Mouse (Mus musculus) lung, postnatal 0 days (tissue): Measurements from ENCODE around the gene Ccdc85c. TPM values are rescaled to one million over a fixed set of nuclear protein-coding genes. Genes with fewer than 3 reads are reported as not detected.

Experiments used
- ATAC-seq: fragments of 200-750 bp; cut with Nextera tagmentation; 2 replicates; pipeline ENCODE4 v1.8.0; 2017; ENCODE audit warnings: moderate library complexity
- DNase-seq: peaks from one replicate; pipeline ENCODE4 v3.0.0-alpha.2; 2016; ENCODE audit warnings: low spot score
- H3K27ac ChIP-seq: fragments of 300-500 bp; sonication (generic); 2 replicates; pipeline ENCODE4 v1.5.1; 2014; ENCODE audit warnings: antibody characterized with exemption, mild to moderate bottlenecking, low read length, mixed read lengths
- H3K27me3 ChIP-seq: fragments of 300-500 bp; sonication (generic); replicated peaks from 2 replicates; pipeline ENCODE4 v1.6.1; 2014; ENCODE audit warnings: low read length, mixed read lengths; ENCODE audit not compliant: insufficient read depth
- H3K36me3 ChIP-seq: fragments of 300-500 bp; sonication (generic); 2 replicates; pipeline ENCODE4 v1.6.1; 2014; ENCODE audit warnings: low read length, mixed read lengths; ENCODE audit not compliant: insufficient read depth
- H3K4me1 ChIP-seq: fragments of 300-500 bp; sonication (generic); 2 replicates; pipeline ENCODE4 v1.6.1; 2014; ENCODE audit warnings: antibody characterized with exemption, low read depth, low read length, mixed read lengths; ENCODE audit not compliant: insufficient read depth
- H3K4me2 ChIP-seq: fragments of 300-500 bp; sonication (generic); replicated peaks from 2 replicates; pipeline ENCODE4 v1.6.1; 2014; ENCODE audit warnings: low read depth, mild to moderate bottlenecking, low read length, moderate library complexity, mixed read lengths
- H3K4me3 ChIP-seq: fragments of 300-500 bp; sonication (generic); 2 replicates; pipeline ENCODE4 v1.5.1; 2014; ENCODE audit warnings: low read depth, low read length
- H3K9ac ChIP-seq: fragments of 300-500 bp; sonication (generic); replicated peaks from 2 replicates; pipeline ENCODE4 v1.6.1; 2014; ENCODE audit warnings: low read depth, mild to moderate bottlenecking
- H3K9me3 ChIP-seq: fragments of 300-500 bp; sonication (generic); 2 replicates; pipeline ENCODE4 v1.6.1; 2016; ENCODE audit warnings: low read length, mixed read lengths
- CTCF ChIP-seq: IDR thresholded peaks from 2 replicates; pipeline ENCODE4 v1.5.1; 2016; ENCODE audit warnings: antibody characterized with exemption, mild to moderate bottlenecking
- EP300 ChIP-seq: IDR thresholded peaks from 2 replicates; pipeline ENCODE4 v1.6.1; 2016; ENCODE audit warnings: antibody characterized with exemption, mild to moderate bottlenecking, control low read depth
- WGBS: fragments of 180-500 bp; shearing (Covaris S2); extraction: QIAGEN DNeasy Blood & Tissue Kit; methylation state at CpG from one replicate; pipeline ENCODE4 v1.1.7; 2014; 5-methylcytosine and 5-hydroxymethylcytosine counted together
- polyA plus RNA-seq: library from polyadenylated mRNA; unstranded; fragments of >200 nt; fragmentation: Nextera tagmentation; extraction: Ambion mirVana; gene quantifications from 2 replicates; pipeline ENCODE4 v1.2.1, GENCODE M21; 2015

Gene Ccdc85c
- polyA plus RNA-seq: 4.1 and 4.5 TPM in 2 replicates

DNA sequence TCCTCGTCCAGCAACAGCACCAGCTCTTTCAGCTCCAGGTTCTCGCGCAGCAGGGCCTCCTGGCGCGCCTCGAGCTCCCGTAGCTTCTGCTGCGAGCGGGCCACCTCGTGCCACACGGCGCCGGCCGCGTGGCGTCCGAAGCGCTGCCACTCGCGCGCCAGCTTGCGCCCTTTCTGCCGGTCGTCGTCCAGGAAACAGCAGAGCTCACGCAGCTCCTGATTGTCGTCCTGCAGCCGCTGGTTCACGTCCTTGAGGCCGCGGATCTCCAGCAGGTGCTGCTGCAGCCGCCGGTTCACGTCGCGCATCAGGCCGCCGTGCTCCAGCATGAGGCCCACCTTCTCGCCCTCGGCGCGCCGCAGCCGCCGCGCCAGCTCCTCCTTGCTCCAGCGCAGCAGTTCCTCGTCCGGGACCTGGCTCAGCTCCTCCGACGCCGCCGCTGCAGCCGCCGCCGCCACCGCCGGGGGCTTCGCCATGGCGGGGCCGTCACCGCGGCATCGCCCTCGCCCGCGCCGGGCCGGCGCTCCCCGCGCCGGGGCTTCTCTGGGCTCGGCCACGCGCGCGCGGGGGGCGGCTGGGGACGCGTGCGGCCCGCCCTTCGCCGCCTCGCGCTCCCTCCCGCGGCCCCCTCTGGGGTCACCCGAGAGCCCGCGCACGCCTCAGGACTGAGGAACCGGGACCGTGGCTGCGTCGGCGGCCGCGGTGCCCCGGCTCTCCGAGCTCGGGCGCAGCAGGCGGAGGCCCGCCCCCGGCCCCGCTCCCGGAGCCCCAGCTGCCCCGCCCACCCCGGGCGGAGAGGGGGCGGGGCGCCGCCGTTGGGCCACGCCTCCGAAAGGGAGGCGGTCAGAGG is at the start of gene Ccdc85c:
Gene Ccdc85c (minus strand): TSS at position 765 of the 847 bp plus-strand sequence.
- Histone ChIP-seq H3K27ac (peak within 1 kb of the TSS; percentile 91), H3K9ac (peak within 1 kb of the TSS; percentile 66), H3K36me3 (no peaks in the 10 kb centered on the region), H3K4me1 (peaks cover 22% of the 10 kb centered on the region), H3K27me3 (no peaks in the 10 kb centered on the region), H3K4me3 (peak within 1 kb of the TSS; percentile 69), H3K4me2 (peak within 1 kb of the TSS; percentile 98), H3K9me3 (no peaks in the 10 kb centered on the region)
- WGBS: 2% methylated on average over 76 of the region's 120 CpGs
- DNase-seq (peak; percentile 41), ATAC-seq (no peak; the same call in none of the 2 replicates)
- TF ChIP-seq CTCF: peak; percentile 40; the same call in 1 of the 2 replicates
- TF ChIP-seq EP300: no peak

- TF ChIP-seq EP300: no peak
- H3K27ac ChIP-seq: no peak overlapping the region
- DNase-seq: no peak
- no peaks in the 10 kb centered on the region for H3K9me3 ChIP-seq
- H3K4me1 ChIP-seq: no peaks in the 10 kb centered on the region
- no peak for ATAC-seq
- H3K36me3 ChIP-seq: no peaks in the 10 kb centered on the region
- H3K9ac ChIP-seq: no peak overlapping the region
- peaks cover 25% of the 10 kb centered on the region for H3K27me3 ChIP-seq
- no peak overlapping the region for H3K4me3 ChIP-seq
- 20% methylated on average over 8 of the region's 8 CpGs for WGBS
- no peak overlapping the region for H3K4me2 ChIP-seq
Measured at GRCm38 (mm10) chr12:108320096-108320495, 44.9 kb upstream of the Ccdc85c start.

DNA sequence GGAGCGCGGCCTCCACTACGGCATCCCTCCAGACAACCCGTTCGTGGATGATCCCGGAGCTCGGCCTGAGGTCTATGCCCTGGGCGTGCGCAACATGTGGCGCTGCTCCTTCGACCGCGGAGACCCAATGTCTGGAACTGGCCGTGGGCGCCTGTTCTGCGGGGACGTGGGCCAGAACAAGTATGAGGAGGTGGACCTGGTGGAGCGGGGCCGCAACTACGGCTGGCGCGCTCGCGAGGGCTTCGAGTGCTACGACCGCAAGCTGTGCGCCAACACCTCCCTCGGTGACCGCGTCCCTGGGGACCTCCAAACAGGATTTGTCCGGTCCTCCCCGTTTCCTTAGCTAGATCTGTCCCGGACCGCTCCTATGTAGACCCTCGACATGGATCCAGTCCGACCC is 43.3 kb upstream of the Ccdc85c start:
- no peaks in the 10 kb centered on the region for H3K4me1 ChIP-seq
- no peak overlapping the region for H3K27ac ChIP-seq
- TF ChIP-seq EP300 (no peak), CTCF (no peak)
- H3K4me3 ChIP-seq: no peak overlapping the region
- no peaks in the 10 kb centered on the region for H3K36me3 ChIP-seq
- no peak for DNase-seq
- peaks cover 25% of the 10 kb centered on the region for H3K27me3 ChIP-seq
- 13% methylated on average over 37 of the region's 37 CpGs for whole genome bisulfite sequencing
- H3K9ac ChIP-seq: no peak overlapping the region
- no peaks in the 10 kb centered on the region for H3K9me3 ChIP-seq
- H3K4me2 ChIP-seq: no peak overlapping the region
- no peak for ATAC-seq

DNA sequence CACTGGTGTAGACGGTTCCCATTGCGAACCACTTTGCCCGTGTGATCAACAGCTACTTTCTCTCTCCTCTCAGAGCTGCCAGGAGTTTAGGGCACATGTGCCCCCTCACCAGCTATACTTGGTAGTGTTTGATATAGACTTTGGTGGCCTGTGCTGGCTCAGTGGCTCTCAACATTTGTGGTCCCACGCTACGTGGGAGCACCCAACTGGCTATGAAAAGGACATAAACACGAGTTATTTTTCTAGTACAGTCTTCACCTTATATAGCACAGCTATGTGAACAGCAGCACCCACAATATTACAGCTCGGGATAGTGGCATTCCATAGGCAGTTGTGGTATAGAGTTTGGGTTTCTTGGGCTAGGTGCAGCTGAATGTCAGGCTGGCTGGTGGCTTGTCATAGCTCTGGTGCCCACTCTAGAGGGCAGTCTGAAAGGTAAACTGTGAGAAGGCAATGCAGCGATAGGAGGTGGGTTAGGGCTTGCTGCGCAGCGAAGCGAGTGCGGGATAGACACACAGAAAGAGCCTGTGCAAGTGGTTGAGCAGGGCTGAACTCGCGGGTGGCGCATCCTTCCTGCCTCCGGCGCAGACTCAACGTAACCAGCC is 42.7 kb upstream of the Ccdc85c start:
- WGBS: 24% methylated on average over 18 of the region's 18 CpGs
- H3K36me3 ChIP-seq: no peaks in the 10 kb centered on the region
- TF ChIP-seq CTCF (no peak), EP300 (no peak)
- no peak overlapping the region for H3K27ac ChIP-seq
- peaks cover 25% of the 10 kb centered on the region for H3K27me3 ChIP-seq
- H3K9me3 ChIP-seq: no peaks in the 10 kb centered on the region
- no peaks in the 10 kb centered on the region for H3K4me1 ChIP-seq
- no peak overlapping the region for H3K4me3 ChIP-seq
- no peak overlapping the region for H3K4me2 ChIP-seq
- DNase-seq: no peak
- ATAC-seq: no peak
- H3K9ac ChIP-seq: no peak overlapping the region

DNA sequence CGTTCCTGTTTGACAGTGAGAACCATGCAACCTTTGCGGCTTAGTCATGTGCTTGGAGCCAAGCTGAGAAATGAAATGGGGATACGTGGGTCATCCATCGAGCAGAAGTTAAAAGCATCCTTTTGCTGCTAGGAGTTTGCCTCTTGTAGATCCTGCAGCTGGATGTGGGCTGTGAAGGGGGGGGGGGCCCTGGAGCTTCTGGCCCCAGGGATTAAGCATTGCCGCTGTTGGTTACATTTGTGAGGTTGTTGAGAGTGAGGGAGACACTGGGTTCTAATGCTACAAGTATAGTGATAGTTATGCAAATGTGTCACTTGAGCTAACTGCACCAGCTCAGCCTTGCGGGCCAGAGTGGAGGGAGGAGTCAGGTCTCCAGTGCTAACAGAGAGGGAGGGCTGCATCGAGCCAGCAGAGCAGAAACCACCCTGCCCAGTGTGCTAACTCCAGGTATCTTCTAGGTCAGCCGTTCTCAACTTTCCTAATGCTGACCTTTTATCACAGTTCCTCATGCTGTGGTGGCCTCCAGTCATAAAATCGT is 42.0 kb upstream of the Ccdc85c start:
- 15% methylated on average over 9 of the region's 9 CpGs for WGBS
- peaks cover 25% of the 10 kb centered on the region for H3K27me3 ChIP-seq
- peak; percentile 18 for DNase-seq
- H3K27ac ChIP-seq: no peak overlapping the region
- no peaks in the 10 kb centered on the region for H3K4me1 ChIP-seq
- H3K4me2 ChIP-seq: no peak overlapping the region
- ATAC-seq: no peak
- H3K4me3 ChIP-seq: no peak overlapping the region
- H3K9me3 ChIP-seq: no peaks in the 10 kb centered on the region
- TF ChIP-seq EP300: no peak
- TF ChIP-seq CTCF: no peak
- H3K36me3 ChIP-seq: no peaks in the 10 kb centered on the region
- H3K9ac ChIP-seq: no peak overlapping the region

DNA sequence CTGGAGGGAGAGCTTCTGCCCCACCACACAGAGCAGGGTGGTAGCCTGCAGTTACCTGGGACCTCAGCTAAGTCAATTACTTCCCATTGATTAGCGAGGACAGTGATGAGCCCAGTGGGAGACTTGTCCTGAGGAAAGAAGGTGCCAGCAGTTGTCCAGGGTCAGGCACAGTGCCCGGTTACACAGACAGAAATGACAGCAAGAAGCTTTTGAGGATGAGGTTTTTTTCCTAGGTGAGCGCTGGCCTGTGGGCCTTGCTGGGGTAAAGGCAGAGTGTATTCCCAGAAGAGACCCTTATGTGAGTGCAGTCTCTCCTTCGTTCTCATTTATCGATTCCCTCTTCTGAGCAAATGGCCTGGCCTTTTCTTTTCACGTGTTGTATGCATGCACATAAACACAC is 41.4 kb upstream of the Ccdc85c start:
- TF ChIP-seq EP300 (no peak), CTCF (no peak)
- Histone ChIP-seq H3K9ac (no peak overlapping the region), H3K4me2 (no peak overlapping the region), H3K27me3 (peaks cover 25% of the 10 kb centered on the region), H3K9me3 (no peaks in the 10 kb centered on the region), H3K27ac (no peak overlapping the region), H3K36me3 (no peaks in the 10 kb centered on the region), H3K4me3 (no peak overlapping the region), H3K4me1 (no peaks in the 10 kb centered on the region)
- ATAC-seq (no peak), DNase-seq (no peak)
- 52% methylated on average over 6 of the region's 6 CpGs for WGBS
